Mouse (Mus musculus) hindbrain, embryonic 13.5 days (tissue): ENCODE data around the gene Vmn1r117. TPM values are rescaled to one million over a fixed set of nuclear protein-coding genes. Genes with fewer than 3 reads are reported as not detected.
"Not testable (repeated sequence)": the region's sequence is repeated elsewhere in the genome, so short reads cannot be mapped to it uniquely, and the experiment has no call there.

Experiments
- ATAC-seq: fragments of 200-750 bp; cut with Nextera tagmentation; 2 replicates; pipeline ENCODE4 v1.8.0; 2017; ENCODE audit warnings: moderate TSS enrichment; ENCODE audit not compliant: low FRiP score
- H3K27ac ChIP-seq: fragments of 300-500 bp; sonication (generic); 2 replicates; pipeline ENCODE4 v1.5.1; 2015; ENCODE audit warnings: inconsistent platforms, mild to moderate bottlenecking, moderate library complexity
- H3K27me3 ChIP-seq: fragments of 300-500 bp; sonication (generic); 2 replicates; pipeline ENCODE4 v1.6.1; 2015; ENCODE audit warnings: mild to moderate bottlenecking, inconsistent platforms
- H3K36me3 ChIP-seq: fragments of 300-500 bp; sonication (generic); 2 replicates; pipeline ENCODE4 v1.6.1; 2015; ENCODE audit warnings: mild to moderate bottlenecking, inconsistent platforms
- H3K4me1 ChIP-seq: fragments of 300-500 bp; sonication (generic); replicated peaks from 2 replicates; pipeline ENCODE4 v1.6.1; 2015; ENCODE audit warnings: inconsistent platforms
- H3K4me2 ChIP-seq: fragments of 300-500 bp; sonication (generic); 2 replicates; pipeline ENCODE4 v1.6.1; 2015; ENCODE audit warnings: inconsistent platforms, mild to moderate bottlenecking, moderate library complexity
- H3K4me3 ChIP-seq: fragments of 300-500 bp; sonication (generic); 2 replicates; pipeline ENCODE4 v1.5.1; 2015; ENCODE audit warnings: mild to moderate bottlenecking, inconsistent platforms
- H3K9ac ChIP-seq: fragments of 300-500 bp; sonication (generic); 2 replicates; pipeline ENCODE4 v1.6.1; 2015; ENCODE audit warnings: mild to moderate bottlenecking, inconsistent platforms
- H3K9me3 ChIP-seq: fragments of 300-500 bp; sonication (generic); 2 replicates; pipeline ENCODE4 v1.6.1; 2016; ENCODE audit warnings: inconsistent platforms
- WGBS: fragments of 180-500 bp; shearing (Covaris S2); methylation state at CpG from one replicate; pipeline ENCODE4 v1.1.7; 2015; 5-methylcytosine and 5-hydroxymethylcytosine counted together
- polyA plus RNA-seq: library from polyadenylated mRNA; unstranded; fragments of >200 nt; fragmentation: Nextera tagmentation; extraction: Ambion mirVana; gene quantifications from 2 replicates; pipeline ENCODE4 v1.2.1, GENCODE M21; 2015

Gene Vmn1r117
- polyA plus RNA-seq: not detected in 2 replicates

GRCm38 (mm10) chr7:20884021-20884420, at the start of gene Vmn1r117:
Gene Vmn1r117 (minus strand): TSS chr7:20884121.
- not testable (repeated sequence) for ATAC-seq, H3K36me3 ChIP-seq, H3K4me1 ChIP-seq, H3K27ac ChIP-seq, H3K4me2 ChIP-seq, H3K27me3 ChIP-seq, H3K4me3 ChIP-seq, H3K9ac ChIP-seq, H3K9me3 ChIP-seq
- WGBS: no CpG with 5 or more reads among the region's 2 CpGs

DNA sequence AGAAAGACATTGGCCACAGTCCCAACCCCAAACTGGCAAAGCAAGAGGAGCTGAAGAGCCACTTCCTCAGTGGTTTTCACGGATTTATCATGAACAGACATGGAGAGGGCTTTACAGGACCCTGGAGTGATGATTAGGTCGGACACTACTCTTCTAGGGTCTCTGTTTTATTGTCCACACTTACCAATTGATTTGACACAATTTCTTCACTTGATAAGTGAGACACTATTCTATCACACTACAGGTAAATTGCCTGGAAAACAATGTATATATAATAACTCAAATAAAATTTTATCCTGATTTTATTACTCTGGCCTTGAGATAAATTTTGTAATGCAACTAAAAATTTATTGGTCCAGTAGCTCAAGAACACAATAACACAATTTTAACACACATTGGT, 28.3 kb upstream of the Vmn1r117 start, which contains the start of gene Vmn1r118:
Gene Vmn1r118 (minus strand): TSS at position 101 of the 400 bp plus-strand sequence.
- H3K4me3 ChIP-seq, ATAC-seq, H3K9me3 ChIP-seq, H3K4me1 ChIP-seq, H3K36me3 ChIP-seq, H3K4me2 ChIP-seq, H3K27me3 ChIP-seq, H3K27ac ChIP-seq, H3K9ac ChIP-seq: not testable (repeated sequence)
- no CpG with 5 or more reads among the region's 2 CpGs for WGBS

DNA sequence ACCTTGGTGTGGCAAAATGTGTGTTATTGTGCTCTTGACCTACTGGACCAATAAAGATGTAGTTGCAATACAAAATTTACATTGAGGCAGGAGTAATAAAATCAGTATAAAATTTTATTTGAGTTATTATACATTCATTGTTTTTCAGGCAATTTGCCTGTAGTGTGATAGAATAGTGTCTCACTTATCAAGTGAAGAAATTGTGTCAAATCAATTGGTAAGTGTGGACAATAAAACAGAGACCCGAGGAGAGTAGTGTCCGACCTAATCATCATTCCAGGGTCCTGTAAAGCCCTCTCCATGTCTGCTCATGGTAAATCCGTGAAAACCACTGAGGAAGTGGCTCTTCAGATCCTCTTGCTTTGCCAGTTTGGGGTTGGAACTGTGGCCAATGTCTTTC, 12.0 kb downstream of the Vmn1r117 start, which contains the start of gene Vmn1r116:
Gene Vmn1r116 (plus strand): TSS at position 301 of the 400 bp plus-strand sequence.
- H3K4me3 ChIP-seq, H3K27ac ChIP-seq, H3K4me2 ChIP-seq, H3K9ac ChIP-seq, ATAC-seq, H3K36me3 ChIP-seq, H3K9me3 ChIP-seq, H3K4me1 ChIP-seq, H3K27me3 ChIP-seq: not testable (repeated sequence)
- WGBS: 68% methylated on average over 3 of the region's 3 CpGs

DNA sequence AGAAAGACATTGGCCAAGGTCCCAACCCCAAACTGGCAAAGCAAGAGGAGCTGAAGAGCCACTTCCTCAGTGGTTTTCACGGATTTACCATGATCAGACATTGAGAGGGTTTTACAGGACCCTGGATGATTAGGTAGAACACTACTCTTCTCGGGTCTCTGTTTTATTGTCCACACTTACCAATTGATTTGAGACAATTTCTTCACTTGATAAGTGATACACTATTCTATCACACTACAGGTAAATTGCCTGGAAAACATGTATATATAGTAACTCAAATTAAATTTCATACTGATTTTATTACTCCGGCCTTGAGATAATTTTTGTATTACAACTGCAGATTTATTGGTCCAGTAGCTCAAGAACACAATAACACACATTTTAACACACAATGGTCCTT, 39.0 kb downstream of the Vmn1r117 start, which contains the start of gene Vmn1r115:
Gene Vmn1r115 (minus strand): TSS at position 101 of the 400 bp plus-strand sequence.
- H3K4me3 ChIP-seq, H3K27ac ChIP-seq, H3K4me2 ChIP-seq, H3K27me3 ChIP-seq, H3K36me3 ChIP-seq, H3K9me3 ChIP-seq, ATAC-seq, H3K4me1 ChIP-seq, H3K9ac ChIP-seq: not testable (repeated sequence)
- 91% methylated on average over 1 of the region's 3 CpGs for WGBS

Other genes starting within 250 kb of the Vmn1r117 start
- not detected in 2 replicates for gene Vmn1r107, start 215.2 kb downstream of the Vmn1r117 start, polyA plus RNA-seq
- not detected in 2 replicates for gene Vmn1r111, start 180.9 kb downstream of the Vmn1r117 start, polyA plus RNA-seq
- not detected in 2 replicates for gene Gm10668, start 153.5 kb downstream of the Vmn1r117 start, polyA plus RNA-seq
- not detected in 2 replicates for gene Vmn1r112, start 112.9 kb downstream of the Vmn1r117 start, polyA plus RNA-seq
- gene Vmn1r113, start 96.8 kb downstream of the Vmn1r117 start, polyA plus RNA-seq: not detected in 2 replicates
- not detected in 2 replicates for gene Vmn1r114, start 71.9 kb downstream of the Vmn1r117 start, polyA plus RNA-seq
- gene Vmn1r115, start 39.1 kb downstream of the Vmn1r117 start, polyA plus RNA-seq: not detected in 2 replicates
- not detected in 2 replicates for gene Vmn1r116, start 11.9 kb downstream of the Vmn1r117 start, polyA plus RNA-seq
- gene Vmn1r118, start 28.2 kb upstream of the Vmn1r117 start, polyA plus RNA-seq: not detected in 2 replicates
- not detected in 2 replicates for gene Vmn1r119, start 128.3 kb upstream of the Vmn1r117 start, polyA plus RNA-seq
- gene Vmn1r120, start 169.7 kb upstream of the Vmn1r117 start, polyA plus RNA-seq: not detected in 2 replicates
- gene Vmn1r121, start 214.4 kb upstream of the Vmn1r117 start, polyA plus RNA-seq: not detected in 2 replicates